Mouse (Mus musculus) forebrain, embryonic 12.5 days (tissue): ENCODE data around the gene Krt5. TPM values are rescaled to one million over a fixed set of nuclear protein-coding genes. Genes with fewer than 3 reads are reported as not detected.

Source experiments
- ATAC-seq: fragments of 200-750 bp; cut with Nextera tagmentation; 2 replicates; pipeline ENCODE4 v1.8.0; 2017; ENCODE audit warnings: moderate TSS enrichment; ENCODE audit not compliant: low FRiP score
- H3K27ac ChIP-seq: fragments of 300-500 bp; sonication (generic); 2 replicates; pipeline ENCODE4 v1.5.1; 2016; ENCODE audit warnings: mild to moderate bottlenecking
- H3K27me3 ChIP-seq: fragments of 300-500 bp; sonication (generic); 2 replicates; pipeline ENCODE4 v1.6.1; 2016; ENCODE audit warnings: mild to moderate bottlenecking
- H3K36me3 ChIP-seq: fragments of 300-500 bp; sonication (generic); replicated peaks from 2 replicates; pipeline ENCODE4 v1.6.1; 2016; ENCODE audit warnings: mild to moderate bottlenecking
- H3K4me1 ChIP-seq: fragments of 300-500 bp; sonication (generic); 2 replicates; pipeline ENCODE4 v1.6.1; 2016
- H3K4me2 ChIP-seq: fragments of 300-500 bp; sonication (generic); 2 replicates; pipeline ENCODE4 v1.6.1; 2016; ENCODE audit warnings: mild to moderate bottlenecking, moderate library complexity
- H3K4me3 ChIP-seq: fragments of 300-500 bp; sonication (generic); replicated peaks from 2 replicates; pipeline ENCODE4 v1.5.1; 2016; ENCODE audit warnings: mild to moderate bottlenecking
- H3K9ac ChIP-seq: fragments of 300-500 bp; sonication (generic); 2 replicates; pipeline ENCODE4 v1.6.1; 2016; ENCODE audit warnings: mild to moderate bottlenecking
- H3K9me3 ChIP-seq: fragments of 300-500 bp; sonication (generic); 2 replicates; pipeline ENCODE4 v1.6.1; 2016
- WGBS: fragments of 180-500 bp; shearing (Covaris S2); methylation state at CpG from one replicate; pipeline ENCODE4 v1.1.7; 2016; 5-methylcytosine and 5-hydroxymethylcytosine counted together
- polyA plus RNA-seq: library from polyadenylated mRNA; unstranded; fragments of >200 nt; fragmentation: Nextera tagmentation; extraction: Ambion mirVana; gene quantifications from 2 replicates; pipeline ENCODE4 v1.2.1, GENCODE M21; 2016

The Krt5 gene
- polyA plus RNA-seq = 3.7 and 6.3 TPM in 2 replicates

GRCm38 (mm10) chr15:101712720-101713119 lies at the start of gene Krt5:
Gene Krt5 (minus strand): TSS chr15:101712898.
- ATAC-seq = no peak
- no peak within 1 kb of the TSS for H3K27ac ChIP-seq

GRCm38 (mm10) chr15:101742711-101743110 lies 30.0 kb upstream of the Krt5 start, which contains the start of gene Krt71:
Gene Krt71 (minus strand): TSS chr15:101743109.
- Histone ChIP-seq H3K36me3 (no peaks in the 10 kb centered on the region), H3K27me3 (peaks cover 8% of the 10 kb centered on the region; the same call in 1 of the 2 replicates), H3K9ac (no peak within 1 kb of the TSS), H3K4me3 (no peak within 1 kb of the TSS), H3K27ac (no peak within 1 kb of the TSS), H3K9me3 (no peaks in the 10 kb centered on the region), H3K4me1 (no peaks in the 10 kb centered on the region), H3K4me2 (no peak within 1 kb of the TSS)
- no peak for ATAC-seq
- WGBS = 57% methylated on average over 14 of the region's 14 CpGs

More at GRCm38 (mm10) chr15:101712720-101713119, at the start of gene Krt5:
- no peak within 1 kb of the TSS for H3K4me3 ChIP-seq
- no peaks in the 10 kb centered on the region for H3K9me3 ChIP-seq
- no peak within 1 kb of the TSS for H3K9ac ChIP-seq
- H3K4me2 ChIP-seq = no peak within 1 kb of the TSS
- no peaks in the 10 kb centered on the region for H3K36me3 ChIP-seq
- no peaks in the 10 kb centered on the region for H3K4me1 ChIP-seq
- 79% methylated on average over 13 of the region's 13 CpGs for WGBS
- no peaks in the 10 kb centered on the region for H3K27me3 ChIP-seq

GRCm38 (mm10) chr15:101737786-101738185 lies 25.1 kb upstream of the Krt5 start:
- no peak overlapping the region for H3K9ac ChIP-seq
- H3K4me3 ChIP-seq = no peak overlapping the region
- peaks cover 7% of the 10 kb centered on the region; the same call in 1 of the 2 replicates for H3K27me3 ChIP-seq
- WGBS = 78% methylated on average over 7 of the region's 7 CpGs
- ATAC-seq = no peak
- no peaks in the 10 kb centered on the region for H3K9me3 ChIP-seq
- no peaks in the 10 kb centered on the region for H3K4me1 ChIP-seq
- H3K4me2 ChIP-seq = no peak overlapping the region
- H3K36me3 ChIP-seq = no peaks in the 10 kb centered on the region
- H3K27ac ChIP-seq = no peak overlapping the region

- no peak for ATAC-seq
- H3K4me2 ChIP-seq = no peak overlapping the region
- H3K27ac ChIP-seq = no peak overlapping the region
- no peaks in the 10 kb centered on the region for H3K27me3 ChIP-seq
- no peak overlapping the region for H3K4me3 ChIP-seq
- H3K4me1 ChIP-seq = no peaks in the 10 kb centered on the region
- H3K9me3 ChIP-seq = no peaks in the 10 kb centered on the region
- H3K36me3 ChIP-seq = no peaks in the 10 kb centered on the region
- H3K9ac ChIP-seq = no peak overlapping the region; the same call in 1 of the 2 replicates
Observed at GRCm38 (mm10) chr15:101730653-101731052, 18.0 kb upstream of the Krt5 start.

GRCm38 (mm10) chr15:101724686-101725085 lies 12.0 kb upstream of the Krt5 start:
- Histone ChIP-seq H3K9me3 (no peaks in the 10 kb centered on the region), H3K4me1 (no peaks in the 10 kb centered on the region), H3K4me2 (no peak overlapping the region), H3K27ac (no peak overlapping the region), H3K4me3 (no peak overlapping the region), H3K36me3 (no peaks in the 10 kb centered on the region), H3K27me3 (no peaks in the 10 kb centered on the region), H3K9ac (no peak overlapping the region)
- ATAC-seq = no peak
- 70% methylated on average over 5 of the region's 5 CpGs for WGBS

GRCm38 (mm10) chr15:101715831-101716230 lies 3.1 kb upstream of the Krt5 start:
- Histone ChIP-seq H3K36me3 (no peaks in the 10 kb centered on the region), H3K4me2 (no peak overlapping the region), H3K4me1 (no peaks in the 10 kb centered on the region), H3K9me3 (no peaks in the 10 kb centered on the region), H3K4me3 (no peak overlapping the region), H3K27me3 (no peaks in the 10 kb centered on the region), H3K9ac (no peak overlapping the region), H3K27ac (no peak overlapping the region)
- WGBS = 66% methylated on average over 3 of the region's 3 CpGs
- no peak for ATAC-seq

- ATAC-seq = no peak
- Histone ChIP-seq H3K27me3 (no peaks in the 10 kb centered on the region), H3K36me3 (no peaks in the 10 kb centered on the region), H3K4me1 (no peaks in the 10 kb centered on the region), H3K27ac (no peak overlapping the region), H3K9me3 (no peaks in the 10 kb centered on the region), H3K9ac (no peak overlapping the region), H3K4me2 (no peak overlapping the region), H3K4me3 (no peak overlapping the region)
- 94% methylated on average over 5 of the region's 5 CpGs for WGBS
Observed at GRCm38 (mm10) chr15:101714356-101714755, 1.7 kb upstream of the Krt5 start.

GRCm38 (mm10) chr15:101713731-101714130 lies 1.0 kb upstream of the Krt5 start:
- Histone ChIP-seq H3K4me2 (no peak overlapping the region), H3K9ac (no peak overlapping the region), H3K27ac (no peak overlapping the region), H3K4me3 (no peak overlapping the region), H3K9me3 (no peaks in the 10 kb centered on the region), H3K4me1 (no peaks in the 10 kb centered on the region), H3K36me3 (no peaks in the 10 kb centered on the region), H3K27me3 (no peaks in the 10 kb centered on the region)
- no peak for ATAC-seq
- WGBS = 77% methylated on average over 8 of the region's 8 CpGs

GRCm38 (mm10) chr15:101708683-101709082 lies 4.0 kb downstream of the Krt5 start:
- WGBS = 72% methylated on average over 11 of the region's 11 CpGs
- no peak overlapping the region for H3K4me2 ChIP-seq
- ATAC-seq = no peak

GRCm38 (mm10) chr15:101707454-101707853 lies 5.2 kb downstream of the Krt5 start:
- no peaks in the 10 kb centered on the region for H3K27me3 ChIP-seq
- no peaks in the 10 kb centered on the region for H3K9me3 ChIP-seq
- no peak overlapping the region for H3K4me2 ChIP-seq
- no peaks in the 10 kb centered on the region for H3K36me3 ChIP-seq
- no peak for ATAC-seq
- H3K27ac ChIP-seq = no peak overlapping the region
- H3K4me1 ChIP-seq = no peaks in the 10 kb centered on the region
- H3K9ac ChIP-seq = no peak overlapping the region
- 89% methylated on average over 9 of the region's 9 CpGs for WGBS
- no peak overlapping the region for H3K4me3 ChIP-seq

More at GRCm38 (mm10) chr15:101708683-101709082, 4.0 kb downstream of the Krt5 start:
- Histone ChIP-seq H3K9me3 (no peaks in the 10 kb centered on the region), H3K9ac (no peak overlapping the region), H3K4me3 (no peak overlapping the region), H3K36me3 (no peaks in the 10 kb centered on the region), H3K4me1 (no peaks in the 10 kb centered on the region), H3K27me3 (no peaks in the 10 kb centered on the region), H3K27ac (no peak overlapping the region)

- Histone ChIP-seq H3K9me3 (no peaks in the 10 kb centered on the region), H3K9ac (no peak overlapping the region), H3K4me2 (no peak overlapping the region), H3K27me3 (no peaks in the 10 kb centered on the region), H3K27ac (no peak overlapping the region), H3K4me3 (no peak overlapping the region), H3K4me1 (no peaks in the 10 kb centered on the region), H3K36me3 (no peaks in the 10 kb centered on the region)
- WGBS = 72% methylated on average over 4 of the region's 4 CpGs
- no peak for ATAC-seq
Observed at GRCm38 (mm10) chr15:101704066-101704465, 8.6 kb downstream of the Krt5 start.

GRCm38 (mm10) chr15:101702380-101702779 lies 10.3 kb downstream of the Krt5 start:
- Histone ChIP-seq H3K4me1 (no peaks in the 10 kb centered on the region), H3K9ac (no peak overlapping the region), H3K36me3 (no peaks in the 10 kb centered on the region), H3K4me2 (no peak overlapping the region), H3K4me3 (no peak overlapping the region), H3K9me3 (no peaks in the 10 kb centered on the region), H3K27me3 (no peaks in the 10 kb centered on the region), H3K27ac (no peak overlapping the region)
- WGBS = 14% methylated on average over 2 of the region's 2 CpGs
- no peak for ATAC-seq

GRCm38 (mm10) chr15:101699866-101700265 lies 12.8 kb downstream of the Krt5 start:
- Histone ChIP-seq H3K4me1 (no peaks in the 10 kb centered on the region), H3K36me3 (no peaks in the 10 kb centered on the region), H3K9me3 (no peaks in the 10 kb centered on the region), H3K27ac (no peak overlapping the region), H3K27me3 (no peaks in the 10 kb centered on the region), H3K4me2 (no peak overlapping the region), H3K4me3 (no peak overlapping the region), H3K9ac (no peak overlapping the region)
- ATAC-seq = no peak
- 74% methylated on average over 8 of the region's 8 CpGs for WGBS
